Mouse (Mus musculus): ENCODE measurements around the gene Nfatc2. TPM values are rescaled to one million over a fixed set of nuclear protein-coding genes. Genes with fewer than 3 reads are reported as not detected.

The Nfatc2 gene
- total RNA-seq (2023): 97.7 TPM

DNA sequence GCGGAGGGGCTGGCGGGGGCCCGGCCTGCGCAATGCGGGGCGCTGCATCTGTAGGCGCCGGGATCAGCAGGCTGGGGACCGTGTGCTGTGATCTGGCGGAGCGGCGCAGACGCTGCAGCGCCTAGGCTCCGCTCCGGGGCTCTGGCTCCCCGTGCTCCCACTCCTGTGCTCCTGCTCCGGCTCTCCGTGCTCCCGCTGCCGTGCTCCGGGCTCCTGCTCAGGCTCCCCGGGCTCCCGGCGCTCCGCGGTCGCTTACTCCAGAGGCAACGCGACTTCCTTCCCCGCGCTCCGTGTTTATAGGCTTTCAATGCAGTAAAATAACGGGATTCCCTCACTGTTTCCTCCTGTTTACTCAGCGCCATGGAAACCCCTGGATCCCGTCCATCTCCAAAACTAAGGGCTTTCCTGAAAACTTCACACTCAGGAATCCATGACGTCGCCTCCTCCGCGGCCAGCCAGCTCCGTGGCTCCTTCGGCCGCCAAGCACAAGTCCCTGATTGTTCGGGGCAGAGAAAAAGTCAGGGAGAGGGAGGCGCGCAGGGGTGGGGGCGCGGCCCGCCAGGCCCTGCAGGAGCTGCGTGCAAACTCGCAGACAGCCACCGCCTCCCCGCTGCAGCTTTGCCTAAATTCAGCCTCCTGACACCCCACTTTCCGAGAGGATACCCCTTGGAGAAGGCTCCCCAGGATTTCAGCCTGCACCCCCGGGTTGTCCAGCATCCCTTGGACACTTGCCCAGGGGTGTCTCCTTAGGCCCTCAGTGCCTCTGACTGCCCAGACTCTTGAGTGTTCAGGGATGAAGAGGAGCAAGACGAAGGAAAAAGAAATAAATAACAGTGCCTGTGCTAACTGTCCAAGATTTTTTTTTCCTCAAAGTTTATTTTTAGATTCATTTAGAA lies at the start of gene Nfatc2:
Gene Nfatc2 (minus strand): TSS at position 167 of the 896 bp plus-strand sequence.

Other genes starting within 250 kb of the Nfatc2 start
- gene Atp9a, start 140.8 kb upstream of the Nfatc2 start, total RNA-seq (2023): 22.8 TPM
- gene Sall4, start 166.3 kb upstream of the Nfatc2 start, total RNA-seq (2023): not detected